Mouse (Mus musculus): ENCODE data around the gene Ajuba.

- TF ChIP-seq CTCF (IDR thresholded peaks at IDR 0.05; ENCODE audit: control insufficient read depth, insufficient read depth, insufficient read length) (no peak), MYOG (IDR thresholded peaks at IDR 0.05; ENCODE audit: control insufficient read depth, extremely low read depth, insufficient read length) (no peak)
Observed at GRCm38 (mm10) chr14:54605752-54606321, 28.5 kb upstream of the Ajuba start, which contains the start of gene 4931414P19Rik.

All from C2C12 (cell line).